Mouse (Mus musculus) thymus, adult 2 months (tissue): ENCODE results near the gene Orc3.

Experiments
- CTCF ChIP-seq: fragments of 200-500 bp; IDR thresholded peaks from 2 replicates; pipeline ENCODE4 v1.5.1; 2012; ENCODE audit warnings: mild to moderate bottlenecking, control low read depth, low read length, moderate library complexity, borderline replicate concordance; ENCODE audit not compliant: control insufficient read depth, poor library complexity, insufficient read depth; ENCODE audit errors: extremely low read depth
- POLR2A ChIP-seq: fragments of 200-500 bp; IDR thresholded peaks from 2 replicates; pipeline ENCODE4 v1.6.1; 2012; ENCODE audit warnings: mild to moderate bottlenecking, low read length, control low read depth, moderate library complexity; ENCODE audit not compliant: control insufficient read depth, poor library complexity, insufficient read depth; ENCODE audit errors: extremely low read depth

GRCm38 (mm10) chr4:34554596-34554995 is 60.1 kb downstream of the Orc3 start:
- TF ChIP-seq POLR2A (no peak), CTCF (no peak)
